Mouse (Mus musculus): Measurements from ENCODE around the gene Hdgfl3. TPM values are rescaled to one million over a fixed set of nuclear protein-coding genes. Genes with fewer than 3 reads are reported as not detected.
A peak's percentile ranks its signal among the peaks of the same experiment; 100 is the strongest.

Gene Hdgfl3
- total RNA-seq (2014; rRNA removed; ENCODE audit: low replicate concordance) = 10.2 and 16.1 TPM in 2 replicates
- 7.1 and 7.3 TPM in 2 replicates for polyA plus RNA-seq (2015; fragmentation: Nextera tagmentation; extraction: Ambion mirVana)

DNA sequence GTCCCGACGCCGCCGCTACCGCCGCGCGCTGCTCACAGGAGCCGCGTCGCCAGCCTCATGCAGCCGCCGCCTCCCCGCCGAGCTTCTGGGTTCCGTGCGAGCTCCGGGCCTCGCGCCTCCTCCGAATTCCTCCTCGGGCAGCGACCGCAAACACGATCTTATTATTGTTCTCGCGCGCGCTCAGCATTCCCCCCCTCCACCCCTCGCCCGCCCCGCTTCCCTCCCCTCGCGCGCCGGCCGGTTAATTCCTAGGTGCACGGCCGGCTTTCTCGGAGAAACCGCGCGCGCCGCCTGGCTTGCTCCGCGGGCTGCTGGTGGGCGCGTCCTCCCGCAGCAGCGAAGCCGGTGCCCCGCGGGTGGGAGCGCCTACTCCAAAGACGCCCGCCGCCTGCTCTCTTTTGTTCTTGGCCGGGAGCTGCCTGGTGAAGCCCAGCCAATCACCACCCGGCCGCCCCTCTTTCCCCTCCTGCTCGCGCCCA, at the start of gene Hdgfl3:
Gene Hdgfl3 (minus strand): TSS at position 207 of the 479 bp plus-strand sequence.
- Histone ChIP-seq H3K27me3 (ENCODE audit: control insufficient read depth, insufficient read depth, low read length) (0 out of 2 replicates have a peak, but pooled peaks cover 8% of the 10 kb centered on the region), H3K4me2 (ENCODE audit: low read depth, low read length) (peak within 1 kb of the TSS; percentile 98), H3K4me1 (ENCODE audit: control insufficient read depth, insufficient read depth) (peaks cover 9% of the 10 kb centered on the region; the same call in 1 of the 2 replicates), H3K4me3 (ENCODE audit: low read depth, low read length) (peak within 1 kb of the TSS; percentile 96), H3K27ac (ENCODE audit: low read depth) (peak within 1 kb of the TSS; percentile 84), H3K9me3 (replicated peaks; ENCODE audit: control insufficient read depth, low read length) (no peaks in the 10 kb centered on the region), H3K36me3 (replicated peaks; ENCODE audit: control insufficient read depth, insufficient read depth, low read length) (no peaks in the 10 kb centered on the region), H3K9ac (replicated peaks; ENCODE audit: low read depth, low read length) (peak within 1 kb of the TSS; percentile 89)
- DNase-seq (ENCODE audit: low spot score) (peak; percentile 89), ATAC-seq (ENCODE audit: insufficient read depth, low read depth) (peak; percentile 91)
- TF ChIP-seq EP300 (IDR thresholded peaks at IDR 0.05; ENCODE audit: low read depth) (no peak), CTCF (IDR thresholded peaks at IDR 0.05; ENCODE audit: low read depth) (peak; percentile 11; the same call in 1 of the 2 replicates)
- WGBS = 2% methylated on average over 31 of the region's 63 CpGs

- TF ChIP-seq EP300 (IDR thresholded peaks at IDR 0.05; ENCODE audit: low read depth) (no peak), CTCF (IDR thresholded peaks at IDR 0.05; ENCODE audit: low read depth) (no peak)
- peaks cover 10% of the 10 kb centered on the region for H3K27me3 ChIP-seq (ENCODE audit: control insufficient read depth, insufficient read depth, low read length)
- 62% methylated on average over 6 of the region's 6 CpGs for whole genome bisulfite sequencing
- H3K4me2 ChIP-seq (ENCODE audit: low read depth, low read length) = no peak overlapping the region
- ATAC-seq (ENCODE audit: insufficient read depth, low read depth) (no peak), DNase-seq (ENCODE audit: low spot score) (no peak)
- H3K9ac ChIP-seq (replicated peaks; ENCODE audit: low read depth, low read length) = no peak overlapping the region
- H3K4me1 ChIP-seq (ENCODE audit: control insufficient read depth, insufficient read depth) = no peaks in the 10 kb centered on the region
- no peaks in the 10 kb centered on the region for H3K9me3 ChIP-seq (replicated peaks; ENCODE audit: control insufficient read depth, low read length)
- H3K36me3 ChIP-seq (replicated peaks; ENCODE audit: control insufficient read depth, insufficient read depth, low read length) = no peaks in the 10 kb centered on the region
- no peak overlapping the region for H3K27ac ChIP-seq (ENCODE audit: low read depth)
- H3K4me3 ChIP-seq (ENCODE audit: low read depth, low read length) = no peak overlapping the region
These were observed 49.4 kb upstream of the Hdgfl3 start for GRCm38 (mm10) chr7:81983651-81984050.

GRCm38 (mm10) chr7:81978304-81978703, 44.0 kb upstream of the Hdgfl3 start:
- Histone ChIP-seq H3K27me3 (ENCODE audit: control insufficient read depth, insufficient read depth, low read length) (no peaks in the 10 kb centered on the region), H3K9me3 (replicated peaks; ENCODE audit: control insufficient read depth, low read length) (no peaks in the 10 kb centered on the region), H3K27ac (ENCODE audit: low read depth) (no peak overlapping the region), H3K4me1 (ENCODE audit: control insufficient read depth, insufficient read depth) (no peaks in the 10 kb centered on the region), H3K9ac (replicated peaks; ENCODE audit: low read depth, low read length) (no peak overlapping the region), H3K4me3 (ENCODE audit: low read depth, low read length) (no peak overlapping the region), H3K4me2 (ENCODE audit: low read depth, low read length) (no peak overlapping the region), H3K36me3 (replicated peaks; ENCODE audit: control insufficient read depth, insufficient read depth, low read length) (no peaks in the 10 kb centered on the region)
- no peak for TF ChIP-seq CTCF (IDR thresholded peaks at IDR 0.05; ENCODE audit: low read depth)
- no peak for TF ChIP-seq EP300 (IDR thresholded peaks at IDR 0.05; ENCODE audit: low read depth)
- DNase-seq (ENCODE audit: low spot score) (no peak), ATAC-seq (ENCODE audit: insufficient read depth, low read depth) (no peak)
- 67% methylated on average over 8 of the region's 8 CpGs for WGBS

DNA sequence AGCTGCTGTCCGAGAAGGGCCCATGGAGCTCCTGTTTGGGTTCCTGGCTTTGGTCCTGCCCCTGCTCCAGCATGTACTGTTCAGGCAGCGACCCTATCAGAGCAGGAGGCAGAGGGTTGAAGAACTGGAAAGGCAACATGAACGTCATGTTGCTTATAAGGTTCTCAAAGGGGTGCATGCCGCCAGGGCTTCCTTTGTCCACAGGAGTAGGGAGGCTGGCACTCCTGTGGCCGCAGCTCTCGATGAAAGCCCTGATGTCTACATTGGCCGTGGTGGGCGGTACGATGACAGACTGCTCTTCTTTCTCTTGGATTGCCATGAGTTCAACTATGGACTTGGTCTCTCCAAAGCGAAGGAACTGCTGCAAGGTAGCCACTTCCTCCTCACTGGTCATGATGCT, 40.3 kb upstream of the Hdgfl3 start:
- 0 out of 2 replicates have a peak, but pooled peaks cover 4% of the 10 kb centered on the region for H3K27me3 ChIP-seq (ENCODE audit: control insufficient read depth, insufficient read depth, low read length)
- DNase-seq (ENCODE audit: low spot score) = no peak
- H3K36me3 ChIP-seq (replicated peaks; ENCODE audit: control insufficient read depth, insufficient read depth, low read length) = no peaks in the 10 kb centered on the region
- no peak for ATAC-seq (ENCODE audit: insufficient read depth, low read depth)
- no peaks in the 10 kb centered on the region for H3K4me1 ChIP-seq (ENCODE audit: control insufficient read depth, insufficient read depth)
- H3K9me3 ChIP-seq (replicated peaks; ENCODE audit: control insufficient read depth, low read length) = no peaks in the 10 kb centered on the region
- no peak overlapping the region for H3K9ac ChIP-seq (replicated peaks; ENCODE audit: low read depth, low read length)
- H3K4me2 ChIP-seq (ENCODE audit: low read depth, low read length) = no peak overlapping the region
- no peak overlapping the region for H3K27ac ChIP-seq (ENCODE audit: low read depth)
- 87% methylated on average over 10 of the region's 10 CpGs for WGBS
- TF ChIP-seq EP300 (IDR thresholded peaks at IDR 0.05; ENCODE audit: low read depth) = no peak
- no peak for TF ChIP-seq CTCF (IDR thresholded peaks at IDR 0.05; ENCODE audit: low read depth)
- no peak overlapping the region for H3K4me3 ChIP-seq (ENCODE audit: low read depth, low read length)

DNA sequence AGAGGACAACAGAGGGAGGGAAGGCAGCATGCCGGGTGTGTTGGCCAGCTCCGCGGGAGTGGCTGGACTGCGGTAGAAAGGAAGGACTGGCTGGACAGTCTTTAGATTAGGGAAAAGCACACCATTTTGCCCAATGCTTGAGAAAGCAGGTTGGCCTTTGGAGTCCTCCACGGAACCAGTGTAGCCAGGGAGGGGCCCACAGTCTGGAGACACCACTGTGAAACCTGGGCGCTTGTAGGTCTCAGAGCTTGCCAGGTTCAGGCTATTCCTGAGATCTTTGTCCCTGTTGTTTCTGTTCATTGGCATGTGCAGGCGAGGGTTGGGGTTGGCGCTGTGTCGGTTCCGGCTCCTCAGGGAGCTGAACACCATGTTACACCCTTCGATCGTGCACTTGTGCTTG, 39.7 kb upstream of the Hdgfl3 start:
- Histone ChIP-seq H3K27ac (ENCODE audit: low read depth) (no peak overlapping the region), H3K27me3 (ENCODE audit: control insufficient read depth, insufficient read depth, low read length) (0 out of 2 replicates have a peak, but pooled peaks cover 4% of the 10 kb centered on the region), H3K36me3 (replicated peaks; ENCODE audit: control insufficient read depth, insufficient read depth, low read length) (no peaks in the 10 kb centered on the region), H3K4me1 (ENCODE audit: control insufficient read depth, insufficient read depth) (no peaks in the 10 kb centered on the region), H3K9me3 (replicated peaks; ENCODE audit: control insufficient read depth, low read length) (no peaks in the 10 kb centered on the region), H3K4me2 (ENCODE audit: low read depth, low read length) (no peak overlapping the region), H3K9ac (replicated peaks; ENCODE audit: low read depth, low read length) (no peak overlapping the region), H3K4me3 (ENCODE audit: low read depth, low read length) (no peak overlapping the region)
- TF ChIP-seq CTCF (IDR thresholded peaks at IDR 0.05; ENCODE audit: low read depth) = no peak
- no peak for TF ChIP-seq EP300 (IDR thresholded peaks at IDR 0.05; ENCODE audit: low read depth)
- ATAC-seq (ENCODE audit: insufficient read depth, low read depth) (no peak), DNase-seq (ENCODE audit: low spot score) (no peak)
- WGBS = 87% methylated on average over 12 of the region's 12 CpGs

GRCm38 (mm10) chr7:81973339-81973738, 39.1 kb upstream of the Hdgfl3 start:
- H3K36me3 ChIP-seq (replicated peaks; ENCODE audit: control insufficient read depth, insufficient read depth, low read length) = no peaks in the 10 kb centered on the region
- WGBS = 85% methylated on average over 5 of the region's 5 CpGs
- H3K4me2 ChIP-seq (ENCODE audit: low read depth, low read length) = no peak overlapping the region
- 0 out of 2 replicates have a peak, but pooled peaks cover 4% of the 10 kb centered on the region for H3K27me3 ChIP-seq (ENCODE audit: control insufficient read depth, insufficient read depth, low read length)
- ATAC-seq (ENCODE audit: insufficient read depth, low read depth) (no peak), DNase-seq (ENCODE audit: low spot score) (no peak)
- no peaks in the 10 kb centered on the region for H3K9me3 ChIP-seq (replicated peaks; ENCODE audit: control insufficient read depth, low read length)
- no peaks in the 10 kb centered on the region for H3K4me1 ChIP-seq (ENCODE audit: control insufficient read depth, insufficient read depth)
- TF ChIP-seq CTCF (IDR thresholded peaks at IDR 0.05; ENCODE audit: low read depth) = no peak
- no peak for TF ChIP-seq EP300 (IDR thresholded peaks at IDR 0.05; ENCODE audit: low read depth)
- no peak overlapping the region for H3K4me3 ChIP-seq (ENCODE audit: low read depth, low read length)
- no peak overlapping the region for H3K9ac ChIP-seq (replicated peaks; ENCODE audit: low read depth, low read length)
- no peak overlapping the region for H3K27ac ChIP-seq (ENCODE audit: low read depth)

Measured in heart, postnatal 0 days (tissue).